Mouse (Mus musculus): ENCODE measurements around the gene BC024978. TPM values are rescaled to one million over a fixed set of nuclear protein-coding genes. Genes with fewer than 3 reads are reported as not detected.
"Not testable (repeated sequence)": the region's sequence is repeated elsewhere in the genome, so short reads cannot be mapped to it uniquely, and the experiment has no call there.

BC024978 gene
- polyA plus RNA-seq, 1 experiment from 2014 or later, result 4.1 TPM

DNA sequence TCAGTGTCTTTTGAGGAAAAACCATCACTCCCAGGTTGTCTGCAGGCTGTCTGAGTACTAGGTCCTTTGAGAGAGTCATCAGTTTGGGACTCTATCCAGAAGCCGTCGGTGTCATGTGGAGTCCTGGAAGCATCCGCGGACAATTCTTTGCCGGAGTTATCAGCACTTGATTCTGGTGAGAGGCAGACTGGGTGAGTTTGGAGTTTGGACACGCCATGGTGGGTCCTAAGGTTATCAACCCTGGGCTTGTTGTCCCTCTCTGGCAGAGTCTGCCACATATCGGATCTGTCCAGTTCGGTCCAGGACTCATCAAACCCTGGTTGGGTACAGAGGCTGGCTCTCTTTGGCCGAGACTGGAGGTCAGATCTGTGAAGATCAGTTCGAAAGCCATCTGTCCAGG is 32.1 kb downstream of the BC024978 start:
- Histone ChIP-seq H3K4me1 (peaks cover 47% of the 10 kb centered on the region), H3K4me2 (peak overlapping the region; percentile 88), H3K36me3 (peaks cover 6% of the 10 kb centered on the region), H3K9ac (peak overlapping the region; percentile 92), H3K9me3 (no peaks in the 10 kb centered on the region), H3K27ac (peak overlapping the region; percentile 92), H3K27me3 (no peaks in the 10 kb centered on the region), H3K4me3 (peak overlapping the region; percentile 94)
- WGBS, result 3% methylated on average over 10 of the region's 10 CpGs
- ATAC-seq (ENCODE audit: insufficient number of reproducible peaks, insufficient read depth, low FRiP score, low TSS enrichment, low read depth), result no peak

DNA sequence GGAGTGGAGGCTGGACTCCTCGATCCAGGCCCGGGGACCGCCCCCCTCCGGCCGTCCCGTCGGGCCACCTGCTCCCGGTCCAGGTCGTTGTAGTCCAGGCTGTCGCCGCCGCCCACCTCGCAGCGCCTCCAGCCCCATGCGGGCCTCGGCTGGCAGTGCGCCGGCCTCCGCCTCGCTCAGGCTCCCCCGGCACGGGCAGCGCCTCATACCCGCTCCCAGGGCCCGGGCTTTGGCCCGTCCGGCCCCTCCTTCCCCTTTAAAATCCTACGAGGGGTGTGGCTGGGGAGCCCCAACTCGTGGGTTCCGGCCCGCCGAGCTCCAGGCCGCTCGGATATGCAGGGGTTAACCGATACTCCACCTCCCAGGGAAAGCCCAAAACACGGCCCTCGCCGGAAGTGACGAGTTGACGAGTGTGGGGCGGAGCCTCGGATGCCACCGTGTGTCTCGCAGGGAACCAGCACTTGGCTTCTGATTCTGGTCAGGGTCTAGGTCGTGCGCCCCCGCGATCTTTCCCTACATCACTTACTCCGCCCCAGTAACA is 32.8 kb downstream of the BC024978 start, which contains the start of gene Itpkc:
TSS of gene Itpkc (minus strand) at position 381 of the 541 bp plus-strand sequence.
- under 1% methylated on average over 47 of the region's 49 CpGs for WGBS
- H3K4me1 ChIP-seq, result peaks cover 49% of the 10 kb centered on the region

DNA sequence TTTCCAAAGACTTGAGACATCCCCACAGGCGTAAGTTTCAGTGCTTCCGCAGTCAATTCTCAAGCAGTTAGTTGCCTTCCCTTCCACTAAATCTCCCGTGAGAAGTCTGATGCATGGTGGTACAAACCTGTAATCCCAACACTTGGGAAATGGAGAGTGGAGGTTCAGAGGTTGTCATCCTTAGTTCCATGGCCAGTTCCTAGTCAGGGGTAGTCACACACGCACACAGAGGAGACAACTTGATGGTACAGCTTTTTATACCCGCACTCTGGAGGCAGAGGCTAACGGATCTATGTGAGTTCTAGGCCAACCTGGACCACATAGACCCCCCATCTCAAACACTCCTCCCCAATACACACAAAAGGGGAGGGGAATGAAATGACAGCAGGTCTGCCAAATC is 33.3 kb downstream of the BC024978 start:
- peaks cover 4% of the 10 kb centered on the region; the same call in 1 of the 2 replicates for H3K36me3 ChIP-seq
- ATAC-seq (ENCODE audit: insufficient number of reproducible peaks, insufficient read depth, low FRiP score, low TSS enrichment, low read depth), result no peak
- peaks cover 51% of the 10 kb centered on the region for H3K4me1 ChIP-seq
- no peaks in the 10 kb centered on the region for H3K27me3 ChIP-seq
- peak overlapping the region; percentile 88 for H3K4me2 ChIP-seq
- H3K9me3 ChIP-seq, result no peaks in the 10 kb centered on the region
- whole genome bisulfite sequencing, result 17% methylated on average over 6 of the region's 6 CpGs
- peak overlapping the region; percentile 92 for H3K9ac ChIP-seq
- peak overlapping the region; percentile 92 for H3K27ac ChIP-seq
- H3K4me3 ChIP-seq, result peak overlapping the region; percentile 94

More for the DNA sequence above, 32.8 kb downstream of the BC024978 start, which contains the start of gene Itpkc:
- Histone ChIP-seq H3K27me3 (no peaks in the 10 kb centered on the region), H3K27ac (peak within 1 kb of the TSS; percentile 92), H3K9me3 (no peaks in the 10 kb centered on the region), H3K36me3 (peaks cover 4% of the 10 kb centered on the region; the same call in 1 of the 2 replicates), H3K4me2 (peak within 1 kb of the TSS; percentile 88), H3K4me3 (peak within 1 kb of the TSS; percentile 94), H3K9ac (peak within 1 kb of the TSS; percentile 92)
- peak; percentile 72 for ATAC-seq (ENCODE audit: insufficient number of reproducible peaks, insufficient read depth, low FRiP score, low TSS enrichment, low read depth)

DNA sequence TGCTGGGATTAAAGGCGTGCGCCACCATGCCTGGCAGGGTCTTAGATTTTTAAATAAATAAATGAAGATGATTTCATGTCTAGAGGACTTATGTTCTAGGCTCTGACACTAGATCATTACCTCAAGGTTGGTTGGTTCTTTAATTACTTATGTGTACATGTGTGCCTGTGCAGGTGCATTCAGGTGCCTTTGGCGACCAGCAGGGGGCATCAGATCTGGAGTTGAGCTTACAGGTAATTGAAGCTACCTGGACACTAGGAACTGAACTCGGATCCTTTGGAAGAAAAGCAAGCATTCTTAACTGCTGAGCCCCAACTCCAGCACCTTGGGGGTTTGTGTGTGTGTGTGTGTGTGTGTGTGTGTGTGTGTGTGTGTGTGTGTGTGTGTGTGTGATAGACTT is 35.2 kb downstream of the BC024978 start:
- Histone ChIP-seq H3K4me1 (peaks cover 36% of the 10 kb centered on the region), H3K9me3 (no peaks in the 10 kb centered on the region), H3K27me3 (no peaks in the 10 kb centered on the region), H3K36me3 (no peaks in the 10 kb centered on the region), H3K9ac (no peak overlapping the region), H3K4me3 (no peak overlapping the region), H3K4me2 (no peak overlapping the region), H3K27ac (no peak overlapping the region)
- WGBS, result 75% methylated on average over 4 of the region's 4 CpGs
- no peak for ATAC-seq (ENCODE audit: insufficient number of reproducible peaks, insufficient read depth, low FRiP score, low TSS enrichment, low read depth)

DNA sequence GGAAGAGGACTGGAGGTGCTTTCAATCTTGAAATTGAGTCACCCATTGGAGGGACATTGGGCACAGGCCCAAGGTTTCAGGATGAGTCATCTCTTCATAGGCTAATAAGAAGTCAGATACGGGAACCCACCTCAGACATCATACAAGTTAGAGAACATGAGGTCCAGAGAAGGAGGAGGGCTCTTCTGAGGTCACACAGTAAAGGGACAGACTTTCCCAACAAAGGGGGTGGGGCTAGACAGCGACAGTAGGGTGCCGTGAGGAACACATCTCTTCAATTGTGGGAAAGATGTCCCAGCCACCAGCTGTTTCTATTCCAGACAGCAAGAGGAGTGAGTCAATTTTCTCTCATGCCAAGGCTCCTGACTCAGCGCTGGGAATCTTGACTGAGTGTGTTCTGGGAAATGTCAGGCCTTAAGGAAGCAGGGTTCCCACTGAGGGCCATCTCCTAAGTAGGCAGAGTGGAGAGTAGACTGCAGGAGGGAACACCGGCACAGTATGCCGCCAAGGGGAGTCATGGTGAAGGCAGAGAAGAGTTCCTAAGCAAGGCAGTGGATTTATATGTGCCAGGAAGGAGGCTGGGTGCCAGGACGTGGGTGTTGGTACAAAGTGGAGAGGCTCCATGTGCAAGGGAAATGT is 36.2 kb downstream of the BC024978 start:
- Histone ChIP-seq H3K9me3 (no peaks in the 10 kb centered on the region), H3K4me1 (peaks cover 26% of the 10 kb centered on the region), H3K9ac (no peak overlapping the region), H3K36me3 (no peaks in the 10 kb centered on the region), H3K4me2 (no peak overlapping the region), H3K27ac (no peak overlapping the region), H3K27me3 (no peaks in the 10 kb centered on the region), H3K4me3 (no peak overlapping the region; the same call in 1 of the 2 replicates)
- 79% methylated on average over 7 of the region's 7 CpGs for WGBS
- no peak for ATAC-seq (ENCODE audit: insufficient number of reproducible peaks, insufficient read depth, low FRiP score, low TSS enrichment, low read depth)

DNA sequence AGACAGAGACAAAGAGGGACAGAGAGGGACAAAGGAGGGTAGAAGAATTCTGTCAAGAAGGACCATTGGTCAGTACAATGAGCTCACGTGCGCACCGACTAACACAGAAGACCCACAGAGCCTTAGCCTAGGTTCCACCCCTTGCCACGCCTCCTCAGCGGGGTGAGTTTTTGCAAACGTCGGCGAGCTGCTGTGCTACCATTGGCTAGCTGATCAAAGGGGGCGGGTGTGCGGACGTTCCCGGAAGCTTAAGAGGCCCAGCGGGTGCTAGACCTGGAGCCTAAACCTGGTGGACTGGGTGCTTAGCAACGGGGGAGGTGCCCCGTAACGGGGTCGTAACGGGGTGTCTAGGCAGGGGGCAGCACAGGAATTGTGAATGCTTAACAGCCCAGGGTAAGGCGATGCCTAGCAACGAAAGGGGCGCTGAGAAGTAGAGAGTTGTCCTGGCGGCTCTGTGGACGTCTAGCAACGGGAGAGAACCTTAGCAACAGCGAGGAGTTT is 37.2 kb downstream of the BC024978 start, which contains the start of gene Coq8b:
TSS of gene Coq8b (plus strand) at position 243 of the 501 bp plus-strand sequence.
- Histone ChIP-seq H3K36me3 (peaks cover 8% of the 10 kb centered on the region), H3K9me3 (no peaks in the 10 kb centered on the region), H3K9ac (peak within 1 kb of the TSS; percentile 73), H3K27me3 (no peaks in the 10 kb centered on the region), H3K4me3 (peak within 1 kb of the TSS; percentile 56), H3K4me1 (peaks cover 16% of the 10 kb centered on the region), H3K27ac (peak within 1 kb of the TSS; percentile 85), H3K4me2 (peak within 1 kb of the TSS; percentile 83)
- ATAC-seq (ENCODE audit: insufficient number of reproducible peaks, insufficient read depth, low FRiP score, low TSS enrichment, low read depth), result peak; percentile 89
- WGBS, result under 1% methylated on average over 25 of the region's 25 CpGs

DNA sequence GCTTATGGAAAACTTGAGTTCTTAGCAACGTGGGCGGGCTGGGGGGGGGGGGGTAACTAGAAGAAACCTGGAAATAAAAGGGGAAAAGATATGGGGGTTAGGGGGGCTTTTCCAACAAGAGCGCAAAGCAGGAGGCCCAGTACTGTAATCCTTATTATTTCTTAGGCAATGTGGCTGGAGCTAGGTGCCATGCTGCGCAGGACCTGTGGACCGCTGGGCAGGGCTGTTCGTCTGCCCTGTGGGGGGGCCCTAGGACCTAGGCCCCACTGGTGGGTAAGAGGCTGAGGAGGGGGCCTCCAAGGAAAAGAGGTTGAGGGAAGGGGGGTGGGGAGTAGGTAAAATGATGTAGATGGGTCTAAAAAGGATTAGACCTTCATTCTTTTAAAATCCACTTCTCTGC is 37.7 kb downstream of the BC024978 start:
- ATAC-seq (ENCODE audit: insufficient number of reproducible peaks, insufficient read depth, low FRiP score, low TSS enrichment, low read depth), result no peak
- 6% methylated on average over 6 of the region's 6 CpGs for WGBS

DNA sequence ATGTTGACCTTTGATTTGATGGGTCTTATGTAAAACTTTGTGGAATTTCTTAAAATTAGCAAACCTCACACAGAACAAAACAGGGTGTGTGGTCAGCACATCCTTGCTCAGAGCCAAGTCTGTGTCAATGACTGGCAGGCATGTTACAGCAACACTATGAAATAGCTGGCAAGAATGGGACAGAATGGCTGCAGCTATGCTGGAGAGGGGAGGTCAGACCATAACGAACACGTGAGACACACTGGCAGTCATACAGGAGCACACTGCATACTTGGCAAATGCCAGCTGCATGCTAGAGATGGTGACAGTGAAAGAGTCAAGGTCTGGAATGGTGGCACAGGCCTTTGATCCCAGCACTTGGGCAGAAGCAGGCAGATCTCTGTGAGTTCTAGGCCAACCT is 40.1 kb downstream of the BC024978 start:
- Histone ChIP-seq H3K9me3 (no peaks in the 10 kb centered on the region), H3K27ac (no peak overlapping the region), H3K9ac (no peak overlapping the region), H3K4me3 (no peak overlapping the region), H3K36me3 (peaks cover 14% of the 10 kb centered on the region), H3K4me1 (peaks cover 10% of the 10 kb centered on the region), H3K27me3 (no peaks in the 10 kb centered on the region), H3K4me2 (no peak overlapping the region)
- WGBS, result 89% methylated on average over 2 of the region's 2 CpGs
- no peak for ATAC-seq (ENCODE audit: insufficient number of reproducible peaks, insufficient read depth, low FRiP score, low TSS enrichment, low read depth)

More for the DNA sequence above, 37.7 kb downstream of the BC024978 start:
- Histone ChIP-seq H3K4me2 (peak overlapping the region; percentile 83), H3K4me1 (peaks cover 15% of the 10 kb centered on the region), H3K4me3 (peak overlapping the region; percentile 56), H3K9ac (peak overlapping the region; percentile 73), H3K36me3 (peaks cover 8% of the 10 kb centered on the region), H3K27me3 (no peaks in the 10 kb centered on the region), H3K27ac (peak overlapping the region; percentile 85), H3K9me3 (no peaks in the 10 kb centered on the region)

DNA sequence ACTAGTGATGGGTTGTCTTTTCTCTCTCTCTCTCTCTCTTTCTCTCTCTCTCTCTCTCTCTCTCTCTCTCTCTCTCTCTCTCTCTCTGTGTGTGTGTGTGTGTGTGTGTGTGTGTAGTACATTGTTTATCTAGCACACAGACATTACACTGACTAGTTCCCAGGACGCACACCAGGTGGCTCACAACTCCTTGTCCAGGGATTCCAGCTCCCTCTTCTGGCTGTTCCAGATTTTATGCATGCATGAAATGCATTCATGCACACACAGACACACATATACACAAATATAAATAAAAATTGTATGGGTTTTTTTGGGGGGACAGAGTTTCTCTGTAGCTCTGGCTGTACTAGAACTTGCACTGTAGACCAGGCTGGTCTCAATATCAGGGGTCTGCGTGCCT is 41.9 kb downstream of the BC024978 start:
- no peak overlapping the region for H3K27ac ChIP-seq
- peaks cover 10% of the 10 kb centered on the region for H3K4me1 ChIP-seq
- no peaks in the 10 kb centered on the region for H3K9me3 ChIP-seq
- H3K4me3 ChIP-seq, result no peak overlapping the region
- H3K4me2 ChIP-seq, result no peak overlapping the region
- no peak for ATAC-seq (ENCODE audit: insufficient number of reproducible peaks, insufficient read depth, low FRiP score, low TSS enrichment, low read depth)
- H3K27me3 ChIP-seq, result no peaks in the 10 kb centered on the region
- peaks cover 30% of the 10 kb centered on the region for H3K36me3 ChIP-seq
- no peak overlapping the region for H3K9ac ChIP-seq
- WGBS, result 91% methylated on average over 2 of the region's 2 CpGs

DNA sequence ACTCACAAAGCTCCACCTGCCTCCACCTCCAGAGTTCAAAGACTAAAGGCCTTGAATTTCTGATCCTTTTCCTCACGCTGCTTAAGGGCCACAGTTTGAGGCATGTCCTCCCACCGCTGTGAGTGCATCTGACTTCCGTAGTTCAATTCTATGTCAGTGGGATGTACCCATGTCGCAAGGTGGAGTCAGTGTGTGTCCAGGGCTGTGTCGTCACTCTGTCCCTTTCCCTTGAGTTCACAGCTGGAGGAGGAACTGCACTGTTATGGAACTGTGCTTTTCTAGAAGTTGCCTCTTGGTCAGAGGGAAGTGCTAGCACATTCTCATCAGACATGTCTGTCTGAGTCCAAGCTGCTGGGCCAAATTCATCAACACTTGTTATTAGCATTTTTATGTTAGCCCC is 43.0 kb downstream of the BC024978 start:
- peaks cover 40% of the 10 kb centered on the region for H3K36me3 ChIP-seq
- peaks cover 7% of the 10 kb centered on the region for H3K4me1 ChIP-seq
- H3K9me3 ChIP-seq, result no peaks in the 10 kb centered on the region
- H3K27me3 ChIP-seq, result no peaks in the 10 kb centered on the region
- WGBS, result 92% methylated on average over 5 of the region's 5 CpGs
- H3K4me3 ChIP-seq, result no peak overlapping the region
- no peak overlapping the region for H3K4me2 ChIP-seq
- no peak for ATAC-seq (ENCODE audit: insufficient number of reproducible peaks, insufficient read depth, low FRiP score, low TSS enrichment, low read depth)
- H3K27ac ChIP-seq, result no peak overlapping the region
- no peak overlapping the region for H3K9ac ChIP-seq

DNA sequence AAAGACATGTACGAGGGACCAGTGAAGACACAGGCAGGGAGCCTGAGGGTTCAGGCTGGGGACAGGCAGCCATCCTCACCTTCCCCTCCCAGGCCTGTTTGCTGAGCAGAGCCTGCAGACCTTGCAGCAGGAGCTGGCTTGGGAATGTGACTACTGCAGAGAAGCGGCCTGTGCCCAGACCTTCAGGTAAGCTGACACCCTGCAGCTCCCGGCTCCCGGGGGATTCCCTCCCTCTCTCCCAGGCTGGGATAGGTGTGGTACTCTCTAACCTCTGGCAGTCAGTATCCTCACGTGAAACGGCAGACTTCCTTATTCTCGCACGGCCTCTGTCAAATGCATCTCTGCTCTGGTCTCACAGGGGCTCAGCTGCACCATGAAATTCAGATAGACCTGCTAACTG is 47.6 kb downstream of the BC024978 start:
- peaks cover 59% of the 10 kb centered on the region for H3K36me3 ChIP-seq
- H3K4me3 ChIP-seq, result no peak overlapping the region
- no peak overlapping the region for H3K9ac ChIP-seq
- no peak for ATAC-seq (ENCODE audit: insufficient number of reproducible peaks, insufficient read depth, low FRiP score, low TSS enrichment, low read depth)
- no peaks in the 10 kb centered on the region for H3K9me3 ChIP-seq
- WGBS, result 46% methylated on average over 8 of the region's 8 CpGs
- no peaks in the 10 kb centered on the region for H3K27me3 ChIP-seq
- no peaks in the 10 kb centered on the region for H3K4me1 ChIP-seq
- H3K27ac ChIP-seq, result no peak overlapping the region
- H3K4me2 ChIP-seq, result no peak overlapping the region

DNA sequence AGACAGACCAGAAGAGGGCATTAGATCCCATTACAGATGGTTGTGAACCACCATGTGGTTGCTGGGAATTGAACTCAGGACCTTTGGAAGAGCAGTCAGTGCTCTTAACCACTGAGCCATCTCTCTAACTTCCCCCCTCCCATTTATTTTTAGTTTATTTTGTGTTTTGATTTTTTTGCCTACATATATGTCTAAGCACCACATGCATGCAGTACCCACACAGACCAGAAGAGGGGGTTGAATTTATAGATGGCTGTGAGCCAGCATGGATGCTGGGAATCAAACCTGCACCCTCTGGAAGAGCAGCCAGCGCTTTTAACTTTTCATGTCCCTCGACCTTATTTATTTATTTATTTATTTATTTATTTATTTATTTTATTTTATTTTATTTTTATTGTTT is 48.5 kb downstream of the BC024978 start:
- not testable (repeated sequence) for H3K4me1 ChIP-seq; H3K27ac ChIP-seq; ATAC-seq (ENCODE audit: insufficient number of reproducible peaks, insufficient read depth, low FRiP score, low TSS enrichment, low read depth); H3K4me2 ChIP-seq; H3K9me3 ChIP-seq; H3K9ac ChIP-seq; H3K27me3 ChIP-seq; H3K4me3 ChIP-seq
- WGBS, result 80% methylated on average over 2 of the region's 2 CpGs
- H3K36me3 ChIP-seq, result peaks cover 59% of the 10 kb centered on the region

All from embryonic facial prominence, embryonic 13.5 days (tissue).